Mouse (Mus musculus): ENCODE results near the gene Plekhd1. TPM values are rescaled to one million over a fixed set of nuclear protein-coding genes. Genes with fewer than 3 reads are reported as not detected.
A peak's percentile ranks its signal among the peaks of the same experiment; 100 is the strongest.

The Plekhd1 gene
- total RNA-seq, 4 experiments from 2014 or later = 0.07 TPM; not detected in 3

- peak; percentile 18 for DNase-seq
Observed at GRCm38 (mm10) chr12:80757751-80758558, 65.6 kb downstream of the Plekhd1 start.

DNA sequence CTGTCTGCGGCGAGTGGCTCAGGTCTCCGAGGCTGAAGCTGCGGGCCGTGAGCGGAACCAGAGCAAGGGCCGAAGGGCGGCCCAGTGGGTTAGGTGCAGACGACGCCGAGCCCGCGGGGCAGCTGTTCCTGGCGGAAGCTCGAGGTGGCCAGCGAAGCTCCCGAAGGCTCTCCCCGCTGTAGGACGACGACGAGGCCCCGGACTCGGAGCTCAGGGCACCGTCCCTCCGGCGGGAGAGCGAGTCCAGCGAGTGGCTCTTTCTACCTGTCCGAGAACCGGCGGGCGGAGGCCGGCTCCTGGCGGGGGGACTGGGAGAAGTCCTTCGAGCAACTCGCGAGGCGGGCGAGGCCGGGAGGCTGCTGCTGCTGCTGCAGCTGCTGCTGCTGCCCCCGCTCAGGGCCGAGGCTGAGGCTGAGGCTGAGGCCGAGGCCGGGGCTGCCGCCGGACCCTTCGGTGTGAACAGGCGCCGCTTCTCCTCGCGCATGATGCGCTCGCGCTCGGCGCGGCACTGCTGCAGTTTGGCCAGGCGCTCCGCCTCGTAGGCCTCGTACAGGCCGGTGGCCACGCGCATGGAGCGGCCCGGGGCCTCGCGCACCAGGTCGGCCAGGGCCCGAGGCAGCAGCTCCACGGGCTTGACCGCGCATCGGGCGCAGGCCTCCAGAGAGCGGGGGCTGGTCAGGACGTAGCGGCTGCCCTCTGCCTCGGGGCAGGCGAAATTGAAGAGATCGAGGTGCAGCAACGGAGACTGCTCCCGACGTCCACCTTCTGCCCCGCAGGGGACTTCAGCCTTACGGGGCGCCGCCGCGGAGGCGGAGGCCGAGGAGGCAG, 66.4 kb downstream of the Plekhd1 start:
- DNase-seq = no peak

- DNase-seq = no peak
Observed at GRCm38 (mm10) chr12:80759387-80759712, 67.0 kb downstream of the Plekhd1 start.

GRCm38 (mm10) chr12:80759713-80760395, 67.5 kb downstream of the Plekhd1 start:
- DNase-seq = no peak

DNA sequence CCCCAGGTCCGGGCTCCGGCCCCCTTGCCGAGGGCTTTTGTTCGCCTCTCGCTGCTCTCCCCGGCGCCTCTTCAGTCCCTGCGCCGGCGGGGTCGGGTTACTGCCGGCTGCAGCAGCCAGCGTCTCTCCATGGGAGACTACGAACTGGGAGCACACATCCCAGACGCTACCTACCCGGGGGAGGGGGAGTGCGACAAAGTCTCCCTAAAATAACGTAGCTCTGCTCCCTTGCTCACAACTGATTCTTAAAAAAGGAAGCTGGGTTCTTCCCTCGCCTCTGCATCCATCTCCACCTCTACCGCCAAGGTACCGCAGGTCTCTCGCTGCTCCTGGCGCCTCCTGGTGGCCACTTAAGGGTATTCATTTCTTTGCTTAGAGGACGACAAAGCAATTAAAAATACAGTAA, 68.0 kb downstream of the Plekhd1 start, which contains the start of gene Ccdc177:
Gene Ccdc177, minus strand, starts transcription at position 292 of the 406 bp plus-strand sequence.
- peak; percentile 27 for DNase-seq

DNA sequence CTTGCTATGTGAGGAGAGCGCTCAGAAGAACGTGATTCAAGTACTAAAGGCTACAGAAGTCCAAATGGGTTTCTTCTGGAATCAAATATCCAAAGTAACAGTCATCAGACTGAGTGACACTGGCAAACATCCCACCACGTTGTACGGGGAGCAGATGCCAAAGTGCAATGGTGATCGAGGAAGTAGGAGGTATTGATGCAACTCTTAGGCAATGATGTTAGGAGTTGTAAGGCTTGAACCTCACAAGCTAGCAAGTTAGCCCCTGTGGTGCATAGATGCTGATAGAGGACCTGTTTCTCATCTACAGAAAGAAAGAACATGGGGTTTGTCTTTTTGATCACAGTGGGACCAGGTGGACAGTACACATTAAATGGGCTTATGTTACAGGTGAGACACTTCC, 70.6 kb downstream of the Plekhd1 start:
- no peak for DNase-seq

DNA sequence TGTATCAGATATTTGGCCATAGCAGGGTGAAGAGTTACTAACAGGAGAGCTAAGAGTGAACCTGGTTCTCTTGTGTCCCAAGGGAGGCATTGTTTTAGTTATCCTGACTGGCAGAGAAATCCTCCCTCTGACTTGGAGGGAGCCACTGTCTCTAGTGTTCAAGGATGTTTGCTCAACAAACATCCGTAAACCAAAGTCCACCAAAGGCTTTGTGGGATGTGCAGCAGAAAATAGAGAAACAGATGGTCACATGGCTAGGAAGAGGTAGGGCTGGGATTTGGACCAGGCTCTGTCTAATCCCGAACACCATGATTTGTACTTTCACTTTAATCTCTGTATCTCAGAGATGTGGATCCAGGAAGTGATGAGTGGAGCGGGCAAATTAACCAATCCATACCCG, 71.7 kb downstream of the Plekhd1 start:
- no peak for DNase-seq

DNA sequence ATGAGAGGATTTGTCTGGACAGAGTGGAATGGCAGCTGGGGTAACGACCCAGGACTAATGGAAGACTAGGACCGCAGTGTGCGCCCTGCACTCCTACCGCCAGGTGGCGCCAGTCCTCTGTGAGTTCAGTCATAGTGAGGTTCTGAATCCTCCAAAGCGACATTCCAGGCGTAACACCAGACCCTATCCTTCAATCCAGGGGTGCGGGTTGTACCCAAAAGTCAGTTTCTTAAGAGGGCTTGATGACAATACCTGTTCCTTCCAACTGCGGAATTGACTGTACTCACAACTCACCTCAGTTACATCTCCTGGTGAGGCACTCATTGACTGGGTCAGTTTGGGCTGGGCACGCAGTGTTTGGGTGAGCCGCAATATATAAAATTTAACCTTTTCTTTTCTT, 77.3 kb downstream of the Plekhd1 start:
- no peak for DNase-seq

Other genes starting within 250 kb of the Plekhd1 start
- 10 to 100 TPM; 24.7 to 42.5 (median 31.2) TPM for gene Exd2, start 229.5 kb upstream of the Plekhd1 start, total RNA-seq (2022)
- gene Galnt16, start 174.3 kb upstream of the Plekhd1 start, total RNA-seq (2022) = 10 to 100 TPM in 1 of 4 experiments, 1 to 10 TPM in 3; 9.3 to 14.4 (median 9.6) TPM
- gene Slc39a9, start 48.7 kb upstream of the Plekhd1 start, total RNA-seq (2022) = 10 to 100 TPM; 50.0 to 60.0 (median 55.6) TPM
- 10 to 100 TPM; 31.4 to 52.6 (median 43.5) TPM for gene Erh, start 48.2 kb upstream of the Plekhd1 start, total RNA-seq (2022)
- gene Ccdc177, start 68.1 kb downstream of the Plekhd1 start, total RNA-seq (2022) = under 1 TPM in 1 of 4 experiments, not detected in 3; 0.09 TPM
- 10 to 100 TPM; 58.0 to 74.0 (median 70.3) TPM for gene Susd6, start 97.9 kb downstream of the Plekhd1 start, total RNA-seq (2022)

Data from adrenal gland, adult 8-10 months (tissue).